Mouse (Mus musculus) intestine, embryonic 16.5 days (tissue): ENCODE results near the gene Mdc1. TPM values are rescaled to one million over a fixed set of nuclear protein-coding genes. Genes with fewer than 3 reads are reported as not detected.

Experiments
- ATAC-seq: fragments of 200-750 bp; cut with Nextera tagmentation; 2 replicates; pipeline ENCODE4 v1.8.0; 2017; ENCODE audit warnings: moderate TSS enrichment, moderate library complexity
- H3K27ac ChIP-seq: fragments of 300-500 bp; sonication (generic); 2 replicates; pipeline ENCODE4 v1.5.1; 2014; ENCODE audit warnings: mild to moderate bottlenecking, low read length
- H3K27me3 ChIP-seq: fragments of 300-500 bp; sonication (generic); replicated peaks from 2 replicates; pipeline ENCODE4 v1.6.1; 2014; ENCODE audit warnings: low read length, control low read depth, mixed read lengths; ENCODE audit not compliant: control insufficient read depth, insufficient read depth
- H3K36me3 ChIP-seq: fragments of 300-500 bp; sonication (generic); 2 replicates; pipeline ENCODE4 v1.6.1; 2014; ENCODE audit warnings: low read length, control low read depth; ENCODE audit not compliant: control insufficient read depth, insufficient read depth
- H3K4me1 ChIP-seq: fragments of 300-500 bp; sonication (generic); 2 replicates; pipeline ENCODE4 v1.6.1; 2014; ENCODE audit warnings: low read length, control low read depth, mixed read lengths; ENCODE audit not compliant: control insufficient read depth, insufficient read depth
- H3K4me2 ChIP-seq: fragments of 300-500 bp; sonication (generic); 2 replicates; pipeline ENCODE4 v1.6.1; 2014; ENCODE audit warnings: low read depth, low read length, control low read depth
- H3K4me3 ChIP-seq: fragments of 300-500 bp; sonication (generic); 2 replicates; pipeline ENCODE4 v1.5.1; 2014; ENCODE audit warnings: mild to moderate bottlenecking, low read length
- H3K9ac ChIP-seq: fragments of 300-500 bp; sonication (generic); 2 replicates; pipeline ENCODE4 v1.6.1; 2014; ENCODE audit warnings: low read depth, low read length
- H3K9me3 ChIP-seq: fragments of 300-500 bp; sonication (generic); 2 replicates; pipeline ENCODE4 v1.6.1; 2016; ENCODE audit warnings: low read length, control low read depth; ENCODE audit not compliant: control insufficient read depth
- WGBS: fragments of 180-500 bp; shearing (Covaris S2); extraction: QIAGEN DNeasy Blood & Tissue Kit; methylation state at CpG from one replicate; pipeline ENCODE4 v1.1.7; 2014; 5-methylcytosine and 5-hydroxymethylcytosine counted together
- polyA plus RNA-seq: library from polyadenylated mRNA; unstranded; fragments of >200 nt; fragmentation: Nextera tagmentation; extraction: Ambion mirVana; gene quantifications from 2 replicates; pipeline ENCODE4 v1.2.1, GENCODE M21; 2015

The Mdc1 gene
- polyA plus RNA-seq, 1 experiment from 2014 or later = 11.8 TPM

- no peaks in the 10 kb centered on the region for H3K27me3 ChIP-seq
- no peak overlapping the region; the same call in 1 of the 2 replicates for H3K4me3 ChIP-seq
- peak overlapping the region; percentile 4; the same call in 1 of the 2 replicates for H3K27ac ChIP-seq
- no peak overlapping the region for H3K4me2 ChIP-seq
- peaks cover 41% of the 10 kb centered on the region for H3K36me3 ChIP-seq
- WGBS = 56% methylated on average over 8 of the region's 8 CpGs
- ATAC-seq = no peak
- H3K9ac ChIP-seq = no peak overlapping the region; the same call in 1 of the 2 replicates
- H3K4me1 ChIP-seq = peaks cover 37% of the 10 kb centered on the region
- H3K9me3 ChIP-seq = no peaks in the 10 kb centered on the region
These were observed 8.7 kb upstream of the Mdc1 start for GRCm38 (mm10) chr17:35832400-35833238.

- H3K4me1 ChIP-seq = peaks cover 37% of the 10 kb centered on the region
- peaks cover 37% of the 10 kb centered on the region for H3K36me3 ChIP-seq
- H3K27me3 ChIP-seq = no peaks in the 10 kb centered on the region
- H3K4me3 ChIP-seq = no peak overlapping the region; the same call in 1 of the 2 replicates
- no peak for ATAC-seq
- no peaks in the 10 kb centered on the region for H3K9me3 ChIP-seq
- 24% methylated on average over 5 of the region's 5 CpGs for WGBS
- H3K27ac ChIP-seq = peak overlapping the region; percentile 4; the same call in 1 of the 2 replicates
- no peak overlapping the region for H3K4me2 ChIP-seq
- no peak overlapping the region; the same call in 1 of the 2 replicates for H3K9ac ChIP-seq
These were observed 8.0 kb upstream of the Mdc1 start for GRCm38 (mm10) chr17:35833239-35833751.

GRCm38 (mm10) chr17:35833894-35834293 lies 7.4 kb upstream of the Mdc1 start:
- no peaks in the 10 kb centered on the region for H3K9me3 ChIP-seq
- H3K27me3 ChIP-seq = no peaks in the 10 kb centered on the region
- H3K4me2 ChIP-seq = no peak overlapping the region
- peaks cover 37% of the 10 kb centered on the region for H3K4me1 ChIP-seq
- H3K4me3 ChIP-seq = no peak overlapping the region
- ATAC-seq = no peak
- no peak overlapping the region for H3K27ac ChIP-seq
- WGBS = 52% methylated on average over 5 of the region's 5 CpGs
- no peak overlapping the region for H3K9ac ChIP-seq
- H3K36me3 ChIP-seq = peaks cover 37% of the 10 kb centered on the region

GRCm38 (mm10) chr17:35834696-35835422 lies 6.5 kb upstream of the Mdc1 start:
- peaks cover 37% of the 10 kb centered on the region for H3K36me3 ChIP-seq
- no peaks in the 10 kb centered on the region for H3K27me3 ChIP-seq
- H3K9me3 ChIP-seq = no peaks in the 10 kb centered on the region
- WGBS = 64% methylated on average over 26 of the region's 26 CpGs
- peak overlapping the region; percentile 87 for H3K4me2 ChIP-seq
- H3K4me3 ChIP-seq = peak overlapping the region; percentile 68
- ATAC-seq = no peak
- no peak overlapping the region; the same call in 1 of the 2 replicates for H3K27ac ChIP-seq
- 0 out of 2 replicates have a peak overlapping the region, but pooled peaks have one; percentile 39 for H3K9ac ChIP-seq
- H3K4me1 ChIP-seq = peaks cover 36% of the 10 kb centered on the region

DNA sequence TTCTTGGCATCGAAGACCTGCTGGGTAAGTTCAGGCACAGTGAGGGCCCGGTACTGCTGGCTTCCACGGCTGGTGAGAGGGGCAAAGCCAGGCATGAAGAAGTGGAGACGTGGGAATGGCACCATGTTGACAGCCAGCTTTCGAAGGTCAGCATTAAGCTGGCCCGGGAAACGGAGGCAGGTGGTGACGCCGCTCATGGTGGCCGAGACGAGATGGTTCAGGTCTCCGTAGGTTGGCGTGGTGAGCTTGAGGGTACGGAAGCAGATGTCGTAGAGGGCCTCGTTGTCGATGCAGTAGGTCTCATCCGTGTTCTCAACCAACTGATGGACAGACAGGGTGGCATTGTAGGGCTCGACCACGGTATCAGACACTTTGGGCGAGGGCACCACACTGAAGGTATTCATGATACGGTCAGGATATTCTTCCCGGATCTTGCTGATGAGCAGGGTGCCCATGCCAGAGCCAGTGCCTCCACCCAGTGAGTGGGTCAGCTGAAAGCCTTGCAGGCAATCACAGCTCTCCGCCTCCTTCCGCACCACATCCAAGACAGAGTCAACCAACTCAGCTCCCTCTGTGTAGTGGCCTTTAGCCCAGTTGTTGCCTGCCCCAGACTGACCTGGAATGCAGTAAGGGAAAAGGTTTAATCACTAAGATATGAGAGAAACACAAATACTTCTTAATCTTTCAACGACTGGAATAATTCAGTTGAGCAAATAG lies 5.7 kb upstream of the Mdc1 start:
- H3K4me1 ChIP-seq = peaks cover 32% of the 10 kb centered on the region
- no peak for ATAC-seq
- no peaks in the 10 kb centered on the region for H3K9me3 ChIP-seq
- peak overlapping the region; percentile 39 for H3K9ac ChIP-seq
- peak overlapping the region; percentile 68 for H3K4me3 ChIP-seq
- H3K27me3 ChIP-seq = no peaks in the 10 kb centered on the region
- H3K4me2 ChIP-seq = peak overlapping the region; percentile 87
- 0 out of 2 replicates have a peak overlapping the region, but pooled peaks have one; percentile 94 for H3K27ac ChIP-seq
- peaks cover 37% of the 10 kb centered on the region for H3K36me3 ChIP-seq
- WGBS = 67% methylated on average over 26 of the region's 26 CpGs

DNA sequence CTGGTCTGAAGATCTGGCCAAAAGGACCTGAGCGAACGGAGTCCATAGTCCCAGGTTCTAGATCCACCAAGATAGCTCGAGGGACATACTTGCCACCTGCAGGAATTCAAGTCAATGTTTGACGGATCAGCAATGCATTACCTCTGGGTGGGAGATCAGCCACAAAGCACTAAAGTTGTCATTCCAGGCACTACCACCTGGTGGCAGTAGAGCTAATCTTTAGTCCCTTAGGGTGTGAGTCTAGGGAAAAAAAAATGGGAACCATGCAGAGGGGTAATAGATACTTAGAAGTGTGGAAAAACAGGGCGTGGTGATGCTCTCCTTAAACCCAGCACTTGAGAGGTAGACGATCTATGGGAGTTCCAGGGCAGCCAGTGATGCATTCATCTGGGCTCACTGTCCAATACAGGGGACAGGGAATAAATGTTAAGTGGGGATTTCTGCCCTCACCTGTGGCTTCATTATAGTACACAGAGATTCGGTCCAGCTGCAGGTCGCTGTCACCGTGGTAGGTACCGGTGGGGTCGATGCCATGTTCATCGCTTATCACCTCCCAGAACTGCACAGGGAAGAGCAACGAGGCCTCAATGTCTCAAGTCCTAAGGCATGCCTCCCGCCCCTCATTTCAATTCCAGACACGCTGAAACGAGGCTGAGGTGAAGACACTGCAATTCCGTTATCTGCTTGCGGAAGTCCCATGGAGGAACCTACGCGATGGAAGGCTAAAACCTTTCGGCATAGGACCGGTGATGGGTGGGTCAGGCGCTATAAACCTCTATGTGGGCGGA lies 4.9 kb upstream of the Mdc1 start:
- WGBS = 4% methylated on average over 24 of the region's 24 CpGs
- ATAC-seq = 0 out of 2 replicates have a peak, but pooled peaks have one; percentile 1
- H3K9ac ChIP-seq = peak overlapping the region; percentile 81
- H3K36me3 ChIP-seq = peaks cover 37% of the 10 kb centered on the region
- H3K4me3 ChIP-seq = peak overlapping the region; percentile 68
- no peaks in the 10 kb centered on the region for H3K9me3 ChIP-seq
- no peaks in the 10 kb centered on the region for H3K27me3 ChIP-seq
- peak overlapping the region; percentile 87 for H3K4me2 ChIP-seq
- peak overlapping the region; percentile 94 for H3K27ac ChIP-seq
- H3K4me1 ChIP-seq = peaks cover 32% of the 10 kb centered on the region

DNA sequence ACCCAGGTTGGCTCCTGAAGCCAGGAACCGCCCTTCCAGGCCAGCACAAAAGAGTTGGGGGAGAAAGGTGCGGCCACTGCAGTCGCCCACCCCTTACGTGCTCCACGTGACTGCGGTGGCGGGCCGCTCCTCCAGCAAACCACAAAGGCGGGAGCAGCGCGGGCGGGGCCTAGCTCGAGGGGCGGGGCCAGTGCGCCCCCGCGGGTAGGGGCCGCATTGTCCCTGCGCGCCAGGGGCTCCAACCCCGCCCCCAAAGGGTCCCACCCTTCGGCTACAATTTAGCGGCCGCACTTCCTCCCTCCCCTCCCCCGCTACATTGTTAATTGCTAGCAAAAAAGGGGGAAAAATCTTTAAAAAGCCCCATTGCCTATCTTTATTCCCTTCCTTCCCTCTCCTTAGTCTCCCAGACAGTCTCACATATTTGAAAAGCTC lies 4.3 kb upstream of the Mdc1 start:
- peak; percentile 27 for ATAC-seq
- Histone ChIP-seq H3K4me3 (peak overlapping the region; percentile 68), H3K9ac (peak overlapping the region; percentile 81), H3K36me3 (peaks cover 37% of the 10 kb centered on the region), H3K4me1 (peaks cover 32% of the 10 kb centered on the region), H3K9me3 (no peaks in the 10 kb centered on the region), H3K4me2 (peak overlapping the region; percentile 87), H3K27me3 (no peaks in the 10 kb centered on the region), H3K27ac (peak overlapping the region; percentile 94)
- WGBS = 1% methylated on average over 25 of the region's 25 CpGs

GRCm38 (mm10) chr17:35837487-35837886 lies 3.8 kb upstream of the Mdc1 start:
- Histone ChIP-seq H3K27ac (peak overlapping the region; percentile 94), H3K36me3 (peaks cover 37% of the 10 kb centered on the region), H3K9me3 (no peaks in the 10 kb centered on the region), H3K4me3 (peak overlapping the region; percentile 68), H3K27me3 (no peaks in the 10 kb centered on the region), H3K4me2 (peak overlapping the region; percentile 87), H3K9ac (peak overlapping the region; percentile 81), H3K4me1 (peaks cover 32% of the 10 kb centered on the region)
- WGBS = under 1% methylated on average over 18 of the region's 18 CpGs
- no peak for ATAC-seq
